Mouse (Mus musculus) limb, embryonic 14.5 days (tissue): ENCODE results near the gene Bcl2. TPM values are rescaled to one million over a fixed set of nuclear protein-coding genes. Genes with fewer than 3 reads are reported as not detected.
"Not testable (repeated sequence)": the region's sequence is repeated elsewhere in the genome, so short reads cannot be mapped to it uniquely, and the experiment has no call there.

Experiments
- ATAC-seq: fragments of 200-750 bp; cut with Nextera tagmentation; 2 replicates; pipeline ENCODE4 v1.8.0; 2017; ENCODE audit warnings: low read depth, moderate number of reproducible peaks, moderate TSS enrichment; ENCODE audit not compliant: low FRiP score
- DNase-seq: peaks from one replicate; pipeline ENCODE4 v3.0.0-alpha.2; 2015; ENCODE audit warnings: low spot score
- H3K27ac ChIP-seq: fragments of 300-500 bp; sonication (generic); replicated peaks from 2 replicates; pipeline ENCODE4 v1.5.1; 2014; ENCODE audit warnings: low read depth, mild to moderate bottlenecking, low read length, moderate library complexity, mixed read lengths
- H3K27me3 ChIP-seq: fragments of 300-500 bp; sonication (generic); 2 replicates; pipeline ENCODE4 v1.6.1; 2014; ENCODE audit warnings: low read length, mixed read lengths; ENCODE audit not compliant: control insufficient read depth, insufficient read depth
- H3K36me3 ChIP-seq: fragments of 300-500 bp; sonication (generic); 2 replicates; pipeline ENCODE4 v1.6.1; 2014; ENCODE audit warnings: mild to moderate bottlenecking, low read length, moderate library complexity, mixed read lengths; ENCODE audit not compliant: control insufficient read depth, insufficient read depth
- H3K4me1 ChIP-seq: fragments of 300-500 bp; sonication (generic); 2 replicates; pipeline ENCODE4 v1.6.1; 2014; ENCODE audit warnings: antibody characterized with exemption, low read length, mixed read lengths; ENCODE audit not compliant: control insufficient read depth, insufficient read depth
- H3K4me2 ChIP-seq: fragments of 300-500 bp; sonication (generic); replicated peaks from 2 replicates; pipeline ENCODE4 v1.6.1; 2014; ENCODE audit warnings: low read depth, mild to moderate bottlenecking, low read length, moderate library complexity; ENCODE audit not compliant: severe bottlenecking
- H3K4me3 ChIP-seq: fragments of 300-500 bp; sonication (generic); replicated peaks from 2 replicates; pipeline ENCODE4 v1.5.1; 2014; ENCODE audit warnings: low read length
- H3K9ac ChIP-seq: fragments of 300-500 bp; sonication (generic); 2 replicates; pipeline ENCODE4 v1.6.1; 2014; ENCODE audit warnings: mild to moderate bottlenecking, low read depth, low read length, moderate library complexity; ENCODE audit not compliant: severe bottlenecking
- H3K9me3 ChIP-seq: fragments of 300-500 bp; sonication (generic); 2 replicates; pipeline ENCODE4 v1.6.1; 2016; ENCODE audit warnings: low read length; ENCODE audit not compliant: control insufficient read depth
- POLR2A ChIP-seq: fragments of 200-500 bp; IDR thresholded peaks from 2 replicates; pipeline ENCODE4 v1.8.0; 2012; ENCODE audit warnings: inconsistent platforms, mild to moderate bottlenecking, moderate library complexity, borderline replicate concordance; ENCODE audit not compliant: insufficient read depth, insufficient read length; ENCODE audit errors: extremely low read depth
- WGBS: fragments of 180-500 bp; shearing (Covaris S2); extraction: QIAGEN DNeasy Blood & Tissue Kit; methylation state at CpG from one replicate; pipeline ENCODE4 v1.1.7; 2014; 5-methylcytosine and 5-hydroxymethylcytosine counted together
- polyA plus RNA-seq, 2 experiments: library from polyadenylated mRNA; depleted of rRNA in 1 of 2; stranded (reverse) in 1 of 2; unstranded in 1 of 2; fragments of >200 nt; fragmentation: Nextera tagmentation in 1 of 2; extraction: Ambion mirVana in 1 of 2; gene quantifications; 2 replicates each; pipeline versions ENCODE4 v1.2.1 to v1.2.3; 2012 to 2014

The Bcl2 gene
- polyA plus RNA-seq, 2 experiments, result 8.0 to 15.7 TPM

DNA sequence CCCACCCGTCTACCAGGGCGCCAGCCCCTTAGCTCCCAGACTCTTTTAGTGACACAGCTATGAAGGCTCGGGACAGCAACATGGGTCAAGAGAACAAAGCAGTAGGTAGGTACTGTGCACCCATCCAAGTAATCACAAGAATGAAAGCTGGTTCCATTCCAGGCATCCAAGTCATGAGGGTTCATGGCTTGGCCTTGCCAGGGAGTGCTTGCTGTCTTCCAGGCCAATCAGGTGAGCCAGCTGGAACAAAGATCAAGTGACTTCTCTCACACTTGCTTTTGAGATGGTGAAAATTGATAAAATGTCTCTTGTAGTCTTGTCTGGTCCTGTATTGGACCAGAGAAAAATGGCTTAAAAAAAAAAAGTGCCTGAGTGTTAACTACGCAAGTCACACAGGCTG lies 26.7 kb upstream of the Bcl2 start:
- TF ChIP-seq POLR2A, result no peak
- WGBS, result 90% methylated on average over 4 of the region's 4 CpGs
- Histone ChIP-seq H3K4me3 (no peak overlapping the region), H3K36me3 (peaks cover 12% of the 10 kb centered on the region), H3K9me3 (no peaks in the 10 kb centered on the region), H3K4me1 (no peaks in the 10 kb centered on the region), H3K4me2 (no peak overlapping the region), H3K27me3 (no peaks in the 10 kb centered on the region), H3K27ac (no peak overlapping the region), H3K9ac (no peak overlapping the region)
- no peak for DNase-seq
- ATAC-seq, result no peak

DNA sequence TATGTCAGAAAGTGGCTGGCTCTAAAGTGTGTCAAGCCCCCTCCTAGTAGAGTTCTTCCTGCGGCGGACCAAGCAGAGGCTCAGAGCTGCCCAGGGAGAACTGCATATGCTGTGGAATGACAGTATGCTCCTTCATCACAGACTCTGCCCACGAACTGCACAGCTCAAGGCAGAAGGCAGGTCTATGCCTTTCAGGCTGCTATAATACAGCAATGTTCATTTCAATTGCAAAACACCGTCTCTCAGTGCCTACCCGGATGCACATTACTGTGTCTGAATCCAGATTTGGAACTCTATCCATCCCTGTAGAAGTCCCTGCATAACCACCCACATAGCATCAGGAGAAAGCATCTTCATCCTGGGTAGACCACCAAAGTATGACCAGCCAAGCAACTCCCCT lies 25.7 kb upstream of the Bcl2 start:
- TF ChIP-seq POLR2A, result no peak
- no peak for ATAC-seq
- H3K27ac ChIP-seq, result no peak overlapping the region
- H3K9ac ChIP-seq, result no peak overlapping the region
- no peaks in the 10 kb centered on the region for H3K4me1 ChIP-seq
- H3K4me3 ChIP-seq, result no peak overlapping the region
- H3K9me3 ChIP-seq, result no peaks in the 10 kb centered on the region
- H3K4me2 ChIP-seq, result no peak overlapping the region
- DNase-seq, result no peak
- H3K36me3 ChIP-seq, result peaks cover 14% of the 10 kb centered on the region
- 91% methylated on average over 5 of the region's 5 CpGs for WGBS
- no peaks in the 10 kb centered on the region for H3K27me3 ChIP-seq

DNA sequence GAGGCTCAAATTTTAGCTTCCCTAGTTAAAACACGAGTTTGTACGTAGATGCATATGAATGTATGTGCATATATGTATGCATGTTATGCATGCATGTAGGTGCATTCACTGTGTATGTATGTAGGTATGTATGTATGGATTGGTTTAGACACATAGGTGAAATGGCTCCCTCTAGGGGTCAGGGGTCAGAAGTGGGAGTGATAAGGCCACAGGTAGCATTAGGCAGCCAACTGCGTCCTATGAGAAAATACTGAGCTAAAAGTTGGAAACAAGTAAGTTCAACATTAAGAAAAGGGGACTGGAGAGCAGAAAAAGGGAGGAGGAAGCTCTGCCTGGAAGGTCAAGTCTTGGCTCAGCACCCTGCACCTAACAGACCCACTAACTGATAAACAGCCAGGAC lies 24.0 kb upstream of the Bcl2 start:
- H3K27me3 ChIP-seq, result no peaks in the 10 kb centered on the region
- H3K36me3 ChIP-seq, result peaks cover 22% of the 10 kb centered on the region
- no peak for TF ChIP-seq POLR2A
- no peak overlapping the region for H3K9ac ChIP-seq
- no peaks in the 10 kb centered on the region for H3K9me3 ChIP-seq
- no peak overlapping the region for H3K4me2 ChIP-seq
- DNase-seq, result peak; percentile 11
- whole genome bisulfite sequencing, result 73% methylated on average over 3 of the region's 3 CpGs
- ATAC-seq, result no peak
- no peak overlapping the region for H3K27ac ChIP-seq
- no peak overlapping the region for H3K4me3 ChIP-seq
- H3K4me1 ChIP-seq, result no peaks in the 10 kb centered on the region

DNA sequence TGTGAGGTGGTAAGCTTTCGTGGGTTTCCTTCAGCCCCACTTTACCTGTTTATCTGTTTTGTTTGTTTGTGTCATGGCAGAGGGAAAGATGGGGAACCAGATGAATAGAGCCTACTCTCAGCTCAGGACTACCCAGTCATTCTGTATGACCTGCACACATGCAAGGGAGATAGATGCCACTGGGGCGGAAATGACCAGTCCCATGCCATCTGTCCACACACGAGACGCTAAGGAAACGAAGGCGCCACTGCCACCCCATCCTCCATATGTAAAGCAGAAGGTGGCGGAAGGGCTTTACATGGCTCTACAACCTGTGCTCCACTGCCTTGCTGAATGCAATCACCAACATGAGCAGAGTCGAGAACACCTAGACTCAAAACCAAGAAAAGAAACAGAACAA lies 22.1 kb upstream of the Bcl2 start:
- no peak overlapping the region for H3K9ac ChIP-seq
- H3K9me3 ChIP-seq, result no peaks in the 10 kb centered on the region
- no peaks in the 10 kb centered on the region for H3K4me1 ChIP-seq
- 96% methylated on average over 8 of the region's 8 CpGs for WGBS
- H3K4me3 ChIP-seq, result no peak overlapping the region
- ATAC-seq (no peak), DNase-seq (no peak)
- no peaks in the 10 kb centered on the region for H3K27me3 ChIP-seq
- no peak for TF ChIP-seq POLR2A
- peaks cover 19% of the 10 kb centered on the region for H3K36me3 ChIP-seq
- H3K4me2 ChIP-seq, result no peak overlapping the region
- no peak overlapping the region for H3K27ac ChIP-seq

DNA sequence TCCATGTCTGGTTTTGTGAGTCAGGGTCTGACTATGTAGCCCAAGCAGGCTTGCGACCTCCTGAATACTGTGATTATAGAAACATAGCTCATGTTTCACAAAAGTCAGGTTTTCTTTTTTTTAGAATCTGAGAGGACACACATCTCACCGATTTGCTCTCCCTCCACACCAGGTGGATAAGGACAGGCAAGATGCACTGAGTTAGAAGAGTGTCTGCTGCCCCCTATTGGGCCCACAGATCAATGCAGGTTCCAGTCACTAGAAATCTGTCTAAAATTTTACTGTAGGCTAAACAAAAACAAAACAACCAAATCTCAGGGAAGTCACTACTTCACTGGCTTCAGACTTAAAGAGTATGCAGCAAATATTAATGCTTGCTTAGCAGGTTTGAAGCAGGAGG lies 21.5 kb upstream of the Bcl2 start:
- ATAC-seq (no peak), DNase-seq (peak; percentile 65)
- Histone ChIP-seq H3K4me1 (no peaks in the 10 kb centered on the region), H3K36me3 (peaks cover 16% of the 10 kb centered on the region), H3K27me3 (no peaks in the 10 kb centered on the region), H3K4me2 (no peak overlapping the region), H3K9me3 (no peaks in the 10 kb centered on the region), H3K4me3 (no peak overlapping the region), H3K27ac (no peak overlapping the region), H3K9ac (no peak overlapping the region)
- 48% methylated on average over 2 of the region's 2 CpGs for WGBS
- TF ChIP-seq POLR2A, result no peak

DNA sequence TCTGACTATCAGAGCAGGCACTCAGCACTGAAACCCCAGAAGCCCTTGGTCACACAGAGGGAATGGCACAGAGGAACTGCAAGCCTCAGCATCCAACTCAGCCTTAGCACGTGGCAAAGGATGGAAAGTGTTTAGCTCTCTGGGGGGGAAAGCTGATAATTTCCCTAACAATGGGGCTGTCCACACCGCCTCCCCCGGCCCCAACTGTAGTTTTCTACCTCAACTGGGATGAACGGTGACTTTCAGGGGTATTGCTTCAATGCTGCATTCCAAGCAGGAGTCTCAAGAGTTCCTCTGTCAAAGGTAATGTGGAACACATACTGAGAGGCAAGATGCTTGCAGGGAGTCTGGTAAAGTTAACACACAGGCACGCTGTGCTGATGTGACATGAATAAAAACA lies 8.0 kb upstream of the Bcl2 start:
- DNase-seq (no peak), ATAC-seq (no peak)
- H3K4me2 ChIP-seq, result no peak overlapping the region
- H3K9ac ChIP-seq, result no peak overlapping the region
- no peaks in the 10 kb centered on the region for H3K27me3 ChIP-seq
- H3K36me3 ChIP-seq, result peaks cover 3% of the 10 kb centered on the region; the same call in 1 of the 2 replicates
- H3K27ac ChIP-seq, result no peak overlapping the region
- no peak overlapping the region for H3K4me3 ChIP-seq
- no peaks in the 10 kb centered on the region for H3K9me3 ChIP-seq
- no peak for TF ChIP-seq POLR2A
- H3K4me1 ChIP-seq, result 0 out of 2 replicates have a peak, but pooled peaks cover under 1% of the 10 kb centered on the region
- 51% methylated on average over 5 of the region's 5 CpGs for WGBS

DNA sequence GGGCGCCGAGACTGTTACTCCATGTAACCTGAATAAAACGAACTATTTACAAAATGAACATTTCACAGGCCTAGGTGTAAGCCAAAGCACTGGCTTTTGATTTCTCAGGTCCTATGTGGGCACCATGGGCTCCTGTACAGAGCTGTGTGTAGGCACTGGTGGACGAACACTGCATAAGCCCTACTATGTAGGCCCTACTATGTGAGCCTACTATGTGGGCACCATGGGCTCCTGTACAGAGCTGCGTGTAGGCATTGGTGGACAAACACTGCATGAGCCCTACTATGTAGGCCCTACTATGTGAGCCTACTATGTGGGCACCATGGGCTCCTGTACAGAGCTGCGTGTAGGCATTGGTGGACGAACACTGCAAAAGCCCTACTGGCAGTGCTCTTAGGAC lies 3.7 kb upstream of the Bcl2 start:
- 73% methylated on average over 7 of the region's 7 CpGs for WGBS
- not testable (repeated sequence) for H3K4me3 ChIP-seq, H3K36me3 ChIP-seq, H3K4me2 ChIP-seq, H3K9ac ChIP-seq, H3K9me3 ChIP-seq, H3K27me3 ChIP-seq, ATAC-seq, H3K4me1 ChIP-seq, H3K27ac ChIP-seq, DNase-seq
